Mouse (Mus musculus) embryonic facial prominence, embryonic 14.5 days (tissue): Measurements from ENCODE around the gene Hoxa2. TPM values are rescaled to one million over a fixed set of nuclear protein-coding genes. Genes with fewer than 3 reads are reported as not detected.

Source experiments
- ATAC-seq: fragments of 200-750 bp; cut with Nextera tagmentation; 2 replicates; pipeline ENCODE4 v1.8.0; 2017; ENCODE audit warnings: low read depth, moderate number of reproducible peaks, moderate TSS enrichment
- DNase-seq: peaks from one replicate; pipeline ENCODE4 v3.0.0-alpha.2; 2015; ENCODE audit warnings: low spot score
- H3K27ac ChIP-seq: fragments of 300-500 bp; sonication (generic); replicated peaks from 2 replicates; pipeline ENCODE4 v1.5.1; 2014; ENCODE audit warnings: low read depth, mild to moderate bottlenecking, low read length, moderate library complexity
- H3K27me3 ChIP-seq: fragments of 300-500 bp; sonication (generic); replicated peaks from 2 replicates; pipeline ENCODE4 v1.6.1; 2014; ENCODE audit warnings: low read length; ENCODE audit not compliant: control insufficient read depth, insufficient read depth
- H3K36me3 ChIP-seq: fragments of 300-500 bp; sonication (generic); 2 replicates; pipeline ENCODE4 v1.6.1; 2014; ENCODE audit warnings: low read length, mixed read lengths; ENCODE audit not compliant: control insufficient read depth, insufficient read depth
- H3K4me1 ChIP-seq: fragments of 300-500 bp; sonication (generic); 2 replicates; pipeline ENCODE4 v1.6.1; 2014; ENCODE audit warnings: antibody characterized with exemption, low read length; ENCODE audit not compliant: control insufficient read depth, insufficient read depth
- H3K4me2 ChIP-seq: fragments of 300-500 bp; sonication (generic); 2 replicates; pipeline ENCODE4 v1.6.1; 2014; ENCODE audit warnings: low read depth, mild to moderate bottlenecking, low read length, moderate library complexity, mixed read lengths
- H3K4me3 ChIP-seq: fragments of 300-500 bp; sonication (generic); 2 replicates; pipeline ENCODE4 v1.5.1; 2014; ENCODE audit warnings: low read depth, mild to moderate bottlenecking, low read length
- H3K9ac ChIP-seq: fragments of 300-500 bp; sonication (generic); 2 replicates; pipeline ENCODE4 v1.6.1; 2014; ENCODE audit warnings: low read depth, mild to moderate bottlenecking, low read length, moderate library complexity, mixed read lengths
- H3K9me3 ChIP-seq: fragments of 300-500 bp; sonication (generic); 2 replicates; pipeline ENCODE4 v1.6.1; 2016; ENCODE audit warnings: low read length; ENCODE audit not compliant: control insufficient read depth
- WGBS: fragments of 180-500 bp; shearing (Covaris S2); extraction: QIAGEN DNeasy Blood & Tissue Kit; methylation state at CpG from one replicate; pipeline ENCODE4 v1.1.7; 2014; 5-methylcytosine and 5-hydroxymethylcytosine counted together
- polyA plus RNA-seq: library from polyadenylated mRNA; unstranded; fragments of >200 nt; fragmentation: Nextera tagmentation; extraction: Ambion mirVana; gene quantifications from 2 replicates; pipeline ENCODE4 v1.2.1, GENCODE M21; 2014

The Hoxa2 gene
- polyA plus RNA-seq, 1 experiment from 2014 or later: 7.2 TPM

DNA sequence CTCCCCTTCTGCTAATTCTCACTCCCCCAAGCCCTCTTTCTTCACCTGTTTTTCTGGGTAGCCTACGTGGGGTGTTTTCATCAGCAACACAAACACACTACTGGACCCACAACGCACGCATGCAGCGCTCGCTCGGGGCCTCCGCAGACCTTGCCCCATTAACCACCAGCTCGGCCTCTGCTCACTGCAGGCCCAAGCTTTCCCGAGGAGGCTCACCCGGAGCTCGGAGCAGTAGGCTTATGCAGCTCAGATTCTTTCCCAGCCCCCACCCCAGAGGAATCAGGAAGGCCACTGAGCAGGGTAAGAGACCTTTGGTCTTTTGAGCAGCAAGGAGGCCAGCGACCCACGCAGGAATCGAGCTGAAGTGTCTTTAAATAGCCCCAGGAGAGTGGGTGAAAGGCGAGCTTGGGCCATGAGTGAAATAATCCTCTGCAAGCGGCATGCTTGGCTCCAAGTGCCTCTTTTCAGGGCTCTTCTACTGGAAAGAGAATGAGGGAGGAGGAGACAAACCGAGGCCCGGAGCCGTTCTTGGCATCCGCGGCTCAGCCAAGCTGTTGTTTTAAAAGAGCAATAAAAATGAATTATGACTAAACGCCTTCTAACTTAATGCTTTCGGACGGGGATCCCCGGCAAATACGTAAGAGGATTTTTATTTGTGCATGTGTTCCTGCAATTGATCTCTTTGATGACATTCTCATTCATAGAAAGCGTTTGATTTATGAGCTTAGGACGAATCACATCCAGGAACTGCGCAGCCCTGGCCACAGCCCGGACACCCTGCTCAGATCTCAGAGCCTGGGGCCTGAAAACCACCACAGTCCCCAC, 3.9 kb downstream of the Hoxa2 start:
- peak overlapping the region; percentile 53; the same call in 1 of the 2 replicates for H3K9ac ChIP-seq
- H3K27me3 ChIP-seq: peaks cover 97% of the 10 kb centered on the region
- peaks cover 7% of the 10 kb centered on the region; the same call in 1 of the 2 replicates for H3K4me1 ChIP-seq
- H3K4me3 ChIP-seq: peak overlapping the region; percentile 62; the same call in 1 of the 2 replicates
- peak overlapping the region; percentile 67; the same call in 1 of the 2 replicates for H3K27ac ChIP-seq
- DNase-seq: no peak
- WGBS: 4% methylated on average over 30 of the region's 30 CpGs
- no peaks in the 10 kb centered on the region for H3K9me3 ChIP-seq
- no peaks in the 10 kb centered on the region for H3K36me3 ChIP-seq
- peak overlapping the region; percentile 99 for H3K4me2 ChIP-seq
- ATAC-seq: no peak

GRCm38 (mm10) chr6:52159979-52160378, 4.7 kb downstream of the Hoxa2 start:
- no peaks in the 10 kb centered on the region for H3K36me3 ChIP-seq
- no peaks in the 10 kb centered on the region for H3K9me3 ChIP-seq
- peaks cover 97% of the 10 kb centered on the region for H3K27me3 ChIP-seq
- H3K9ac ChIP-seq: no peak overlapping the region
- H3K27ac ChIP-seq: peak overlapping the region; percentile 67; the same call in 1 of the 2 replicates
- DNase-seq (no peak), ATAC-seq (no peak)
- 2% methylated on average over 6 of the region's 9 CpGs for WGBS
- H3K4me2 ChIP-seq: peak overlapping the region; percentile 99
- H3K4me3 ChIP-seq: peak overlapping the region; percentile 62
- peaks cover 7% of the 10 kb centered on the region; the same call in 1 of the 2 replicates for H3K4me1 ChIP-seq

DNA sequence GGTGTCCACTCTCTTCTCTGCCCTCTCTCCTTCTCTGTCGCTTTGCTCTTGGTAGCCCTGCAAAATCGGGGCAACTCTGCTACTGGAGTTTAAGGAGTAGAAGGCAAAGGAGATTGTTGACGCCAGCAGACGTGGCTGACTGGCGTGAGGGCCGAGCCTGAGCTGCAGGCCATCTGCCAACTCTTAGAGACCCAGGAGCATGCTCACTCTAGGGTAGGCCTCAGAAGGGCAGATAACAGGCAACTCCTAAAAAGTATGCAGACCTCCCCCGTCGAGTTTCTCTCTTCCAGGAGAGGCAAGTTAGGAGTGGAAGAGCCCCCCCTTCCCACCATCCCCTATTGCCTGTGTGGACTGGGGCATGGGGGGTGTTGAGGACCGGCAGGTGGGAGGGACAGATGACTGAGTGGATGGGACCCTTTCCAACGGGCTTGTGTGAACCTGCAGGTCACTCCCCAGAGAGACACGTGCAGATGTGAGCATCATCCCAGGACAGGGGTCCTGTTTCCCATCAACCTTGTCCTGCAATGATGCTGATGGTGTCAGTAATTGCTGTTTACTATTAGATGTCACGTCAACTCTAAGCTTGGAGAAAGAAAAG, 5.4 kb downstream of the Hoxa2 start:
- H3K4me3 ChIP-seq: peak overlapping the region; percentile 62
- H3K4me2 ChIP-seq: peak overlapping the region; percentile 99
- DNase-seq (no peak), ATAC-seq (no peak)
- peaks cover 98% of the 10 kb centered on the region for H3K27me3 ChIP-seq
- H3K27ac ChIP-seq: no peak overlapping the region; the same call in 1 of the 2 replicates
- H3K9ac ChIP-seq: peak overlapping the region; percentile 61; the same call in 1 of the 2 replicates
- 4% methylated on average over 12 of the region's 12 CpGs for WGBS
- H3K4me1 ChIP-seq: peaks cover 7% of the 10 kb centered on the region; the same call in 1 of the 2 replicates
- H3K9me3 ChIP-seq: no peaks in the 10 kb centered on the region
- no peaks in the 10 kb centered on the region for H3K36me3 ChIP-seq

DNA sequence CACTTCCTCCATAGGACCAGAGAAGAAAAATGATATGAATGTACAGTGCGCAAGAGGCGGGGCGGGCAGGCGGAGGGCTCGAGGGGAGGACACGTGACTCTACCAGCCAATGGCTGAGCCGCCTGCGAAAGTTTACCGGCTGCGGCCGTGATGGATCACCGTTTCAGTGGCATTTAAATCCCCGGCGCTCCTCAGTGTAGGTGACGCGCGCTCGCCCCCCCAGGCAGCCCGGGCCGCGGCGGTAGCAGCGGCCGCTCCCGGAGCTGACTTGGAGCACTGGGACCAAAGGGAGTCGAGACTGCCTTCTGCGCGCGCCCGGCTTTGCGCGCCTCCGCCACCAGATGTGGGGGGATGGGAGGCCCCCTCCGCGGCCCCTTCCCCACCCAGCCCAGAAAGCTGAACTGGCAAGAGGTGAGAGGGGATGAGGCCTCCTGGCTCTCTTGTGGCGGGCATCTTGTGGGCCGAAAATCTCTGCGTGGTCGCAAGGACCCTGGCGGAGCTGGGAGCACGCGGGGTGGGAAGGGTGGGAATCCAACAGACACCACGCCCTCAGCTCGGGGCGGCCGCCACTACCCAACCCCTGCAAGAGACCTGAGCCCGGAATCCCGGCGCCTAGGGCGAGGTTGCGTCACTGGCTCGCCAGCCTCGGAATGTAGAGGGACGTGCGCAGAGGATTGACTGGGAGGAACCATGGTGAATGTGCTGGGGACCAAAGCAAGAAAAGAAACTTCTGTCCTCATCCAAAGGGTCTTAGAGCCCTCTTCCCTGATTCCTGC, 6.2 kb downstream of the Hoxa2 start, which contains the start of gene Hoxa1:
Hoxa1 (minus strand) TSS at position 42 of the 776 bp plus-strand sequence.
- under 1% methylated on average over 34 of the region's 55 CpGs for WGBS
- ATAC-seq (peak; percentile 82), DNase-seq (peak; percentile 86)
- Histone ChIP-seq H3K4me3 (peak within 1 kb of the TSS; percentile 62), H3K4me2 (peak within 1 kb of the TSS; percentile 99), H3K27me3 (peaks cover 98% of the 10 kb centered on the region), H3K9me3 (no peaks in the 10 kb centered on the region), H3K9ac (peak within 1 kb of the TSS; percentile 61), H3K4me1 (peaks cover 7% of the 10 kb centered on the region; the same call in 1 of the 2 replicates), H3K27ac (no peak within 1 kb of the TSS; the same call in 1 of the 2 replicates), H3K36me3 (no peaks in the 10 kb centered on the region)

GRCm38 (mm10) chr6:52157466-52158275, 7.0 kb downstream of the Hoxa2 start:
- Histone ChIP-seq H3K27me3 (peaks cover 98% of the 10 kb centered on the region), H3K9me3 (no peaks in the 10 kb centered on the region), H3K4me1 (peaks cover 7% of the 10 kb centered on the region; the same call in 1 of the 2 replicates), H3K4me2 (peak overlapping the region; percentile 99), H3K27ac (no peak overlapping the region), H3K9ac (no peak overlapping the region), H3K4me3 (peak overlapping the region; percentile 62), H3K36me3 (no peaks in the 10 kb centered on the region)
- no peak for ATAC-seq
- WGBS: 1% methylated on average over 32 of the region's 32 CpGs
- DNase-seq: no peak

GRCm38 (mm10) chr6:52156551-52157200, 8.0 kb downstream of the Hoxa2 start:
- DNase-seq: no peak
- no peaks in the 10 kb centered on the region for H3K36me3 ChIP-seq
- H3K9me3 ChIP-seq: no peaks in the 10 kb centered on the region
- no peak overlapping the region for H3K4me2 ChIP-seq
- H3K27ac ChIP-seq: no peak overlapping the region
- peaks cover 99% of the 10 kb centered on the region for H3K27me3 ChIP-seq
- no peak overlapping the region for H3K4me3 ChIP-seq
- no peak for ATAC-seq
- WGBS: 5% methylated on average over 20 of the region's 20 CpGs
- H3K9ac ChIP-seq: no peak overlapping the region
- H3K4me1 ChIP-seq: peaks cover 7% of the 10 kb centered on the region; the same call in 1 of the 2 replicates

GRCm38 (mm10) chr6:52155471-52155870, 9.2 kb downstream of the Hoxa2 start:
- Histone ChIP-seq H3K27me3 (peaks cover 99% of the 10 kb centered on the region), H3K9ac (no peak overlapping the region), H3K4me3 (no peak overlapping the region), H3K36me3 (no peaks in the 10 kb centered on the region), H3K9me3 (no peaks in the 10 kb centered on the region), H3K4me2 (no peak overlapping the region), H3K4me1 (peaks cover 7% of the 10 kb centered on the region; the same call in 1 of the 2 replicates), H3K27ac (no peak overlapping the region)
- DNase-seq (no peak), ATAC-seq (no peak)
- WGBS: 55% methylated on average over 3 of the region's 3 CpGs
